Mouse (Mus musculus): ENCODE data around the gene Tmem253.

- TF ChIP-seq CTCF (IDR thresholded peaks at IDR 0.05; ENCODE audit: extremely low read depth, insufficient read depth, insufficient read length, insufficient replicate concordance) = no peak
- TF ChIP-seq POLR2A (IDR thresholded peaks at IDR 0.05; ENCODE audit: low read depth, low read length) = no peak
Observed at GRCm38 (mm10) chr14:52009361-52009760, 6.1 kb upstream of the Tmem253 start.
